Mouse (Mus musculus): ENCODE measurements at regions not wholly inside any gene's neighbourhood (a gene's known extent, or its start where the extent isn't known, plus 50 kb on each side); places are given as distances from the start of the nearest gene placed in this dataset.

- peak; percentile 83 for ATAC-seq
- H3K36me3 ChIP-seq (ENCODE audit: control insufficient read depth, insufficient read depth, low read length), result no peaks in the 10 kb centered on the region
These were observed 288.2 kb upstream of the Myt1l start for GRCm38 (mm10) chr12:29239975-29240374.

GRCm38 (mm10) chr12:29243087-29243486, 285.1 kb upstream of the Myt1l start:
- 68% methylated on average over 5 of the region's 5 CpGs for WGBS
- no peak for ATAC-seq
- H3K27ac ChIP-seq (ENCODE audit: low read length), result no peak overlapping the region

More at GRCm38 (mm10) chr12:29239975-29240374, 288.2 kb upstream of the Myt1l start:
- H3K9ac ChIP-seq (ENCODE audit: low read depth, low read length), result no peak overlapping the region
- 15% methylated on average over 5 of the region's 5 CpGs for WGBS
- H3K4me1 ChIP-seq (ENCODE audit: control insufficient read depth, insufficient read depth, low read length), result no peaks in the 10 kb centered on the region; the same call in 1 of the 2 replicates
- H3K27me3 ChIP-seq (replicated peaks; ENCODE audit: control insufficient read depth, insufficient read depth, low read length), result no peaks in the 10 kb centered on the region
- no peak overlapping the region for H3K27ac ChIP-seq (ENCODE audit: low read length)
- H3K9me3 ChIP-seq (ENCODE audit: control insufficient read depth, low read length), result no peaks in the 10 kb centered on the region
- H3K4me2 ChIP-seq (ENCODE audit: low read depth, low read length), result no peak overlapping the region
- no peak overlapping the region for H3K4me3 ChIP-seq (ENCODE audit: low read length)

GRCm38 (mm10) chr12:29246041-29246440, 282.1 kb upstream of the Myt1l start:
- Histone ChIP-seq H3K4me1 (ENCODE audit: control insufficient read depth, insufficient read depth, low read length) (no peaks in the 10 kb centered on the region), H3K9ac (ENCODE audit: low read depth, low read length) (no peak overlapping the region), H3K4me3 (ENCODE audit: low read length) (no peak overlapping the region), H3K9me3 (ENCODE audit: control insufficient read depth, low read length) (no peaks in the 10 kb centered on the region), H3K27ac (ENCODE audit: low read length) (no peak overlapping the region), H3K36me3 (ENCODE audit: control insufficient read depth, insufficient read depth, low read length) (no peaks in the 10 kb centered on the region), H3K4me2 (ENCODE audit: low read depth, low read length) (no peak overlapping the region), H3K27me3 (replicated peaks; ENCODE audit: control insufficient read depth, insufficient read depth, low read length) (no peaks in the 10 kb centered on the region)
- ATAC-seq, result no peak
- 42% methylated on average over 3 of the region's 3 CpGs for WGBS

More at GRCm38 (mm10) chr12:29243087-29243486, 285.1 kb upstream of the Myt1l start:
- Histone ChIP-seq H3K27me3 (replicated peaks; ENCODE audit: control insufficient read depth, insufficient read depth, low read length) (no peaks in the 10 kb centered on the region), H3K4me1 (ENCODE audit: control insufficient read depth, insufficient read depth, low read length) (no peaks in the 10 kb centered on the region; the same call in 1 of the 2 replicates), H3K4me2 (ENCODE audit: low read depth, low read length) (no peak overlapping the region), H3K9ac (ENCODE audit: low read depth, low read length) (no peak overlapping the region), H3K9me3 (ENCODE audit: control insufficient read depth, low read length) (no peaks in the 10 kb centered on the region), H3K4me3 (ENCODE audit: low read length) (no peak overlapping the region), H3K36me3 (ENCODE audit: control insufficient read depth, insufficient read depth, low read length) (no peaks in the 10 kb centered on the region)

GRCm38 (mm10) chr12:29247356-29247755, 280.8 kb upstream of the Myt1l start:
- ATAC-seq, result peak; percentile 59; the same call in 1 of the 2 replicates
- Histone ChIP-seq H3K9ac (ENCODE audit: low read depth, low read length) (no peak overlapping the region), H3K9me3 (ENCODE audit: control insufficient read depth, low read length) (no peaks in the 10 kb centered on the region), H3K27me3 (replicated peaks; ENCODE audit: control insufficient read depth, insufficient read depth, low read length) (no peaks in the 10 kb centered on the region), H3K36me3 (ENCODE audit: control insufficient read depth, insufficient read depth, low read length) (no peaks in the 10 kb centered on the region), H3K4me3 (ENCODE audit: low read length) (no peak overlapping the region), H3K27ac (ENCODE audit: low read length) (no peak overlapping the region), H3K4me1 (ENCODE audit: control insufficient read depth, insufficient read depth, low read length) (no peaks in the 10 kb centered on the region), H3K4me2 (ENCODE audit: low read depth, low read length) (no peak overlapping the region)
- WGBS, result 34% methylated on average over 5 of the region's 5 CpGs

- Histone ChIP-seq H3K9me3 (ENCODE audit: control insufficient read depth, low read length) (no peaks in the 10 kb centered on the region), H3K9ac (ENCODE audit: low read depth, low read length) (no peak overlapping the region), H3K4me3 (ENCODE audit: low read length) (no peak overlapping the region), H3K27ac (ENCODE audit: low read length) (no peak overlapping the region), H3K36me3 (ENCODE audit: control insufficient read depth, insufficient read depth, low read length) (no peaks in the 10 kb centered on the region), H3K27me3 (replicated peaks; ENCODE audit: control insufficient read depth, insufficient read depth, low read length) (no peaks in the 10 kb centered on the region), H3K4me1 (ENCODE audit: control insufficient read depth, insufficient read depth, low read length) (no peaks in the 10 kb centered on the region), H3K4me2 (ENCODE audit: low read depth, low read length) (no peak overlapping the region)
- ATAC-seq, result no peak
- 88% methylated on average over 10 of the region's 10 CpGs for WGBS
These were observed 279.7 kb upstream of the Myt1l start for GRCm38 (mm10) chr12:29248459-29248858.

- WGBS, result 88% methylated on average over 4 of the region's 4 CpGs
- no peaks in the 10 kb centered on the region for H3K27me3 ChIP-seq (replicated peaks; ENCODE audit: control insufficient read depth, insufficient read depth, low read length)
- no peak overlapping the region for H3K9ac ChIP-seq (ENCODE audit: low read depth, low read length)
- H3K4me3 ChIP-seq (ENCODE audit: low read length), result no peak overlapping the region
- H3K4me2 ChIP-seq (ENCODE audit: low read depth, low read length), result no peak overlapping the region
- H3K36me3 ChIP-seq (ENCODE audit: control insufficient read depth, insufficient read depth, low read length), result no peaks in the 10 kb centered on the region
- H3K9me3 ChIP-seq (ENCODE audit: control insufficient read depth, low read length), result no peaks in the 10 kb centered on the region
- H3K4me1 ChIP-seq (ENCODE audit: control insufficient read depth, insufficient read depth, low read length), result peaks cover 3% of the 10 kb centered on the region
- H3K27ac ChIP-seq (ENCODE audit: low read length), result no peak overlapping the region
- no peak for ATAC-seq
These were observed 272.1 kb upstream of the Myt1l start for GRCm38 (mm10) chr12:29256103-29256502.

GRCm38 (mm10) chr12:29257011-29257734, 271.0 kb upstream of the Myt1l start:
- Histone ChIP-seq H3K4me3 (ENCODE audit: low read length) (no peak overlapping the region), H3K4me2 (ENCODE audit: low read depth, low read length) (no peak overlapping the region), H3K4me1 (ENCODE audit: control insufficient read depth, insufficient read depth, low read length) (peaks cover 3% of the 10 kb centered on the region), H3K9me3 (ENCODE audit: control insufficient read depth, low read length) (no peaks in the 10 kb centered on the region), H3K36me3 (ENCODE audit: control insufficient read depth, insufficient read depth, low read length) (no peaks in the 10 kb centered on the region), H3K27me3 (replicated peaks; ENCODE audit: control insufficient read depth, insufficient read depth, low read length) (no peaks in the 10 kb centered on the region), H3K9ac (ENCODE audit: low read depth, low read length) (no peak overlapping the region), H3K27ac (ENCODE audit: low read length) (no peak overlapping the region)
- ATAC-seq, result 0 out of 2 replicates have a peak, but pooled peaks have one; percentile 23
- WGBS, result 35% methylated on average over 7 of the region's 7 CpGs

GRCm38 (mm10) chr12:29257735-29258547, 270.2 kb upstream of the Myt1l start:
- Histone ChIP-seq H3K4me3 (ENCODE audit: low read length) (no peak overlapping the region), H3K9ac (ENCODE audit: low read depth, low read length) (no peak overlapping the region), H3K4me1 (ENCODE audit: control insufficient read depth, insufficient read depth, low read length) (peaks cover 3% of the 10 kb centered on the region), H3K36me3 (ENCODE audit: control insufficient read depth, insufficient read depth, low read length) (no peaks in the 10 kb centered on the region), H3K9me3 (ENCODE audit: control insufficient read depth, low read length) (no peaks in the 10 kb centered on the region), H3K27me3 (replicated peaks; ENCODE audit: control insufficient read depth, insufficient read depth, low read length) (no peaks in the 10 kb centered on the region), H3K4me2 (ENCODE audit: low read depth, low read length) (peak overlapping the region; percentile 13; the same call in 1 of the 2 replicates), H3K27ac (ENCODE audit: low read length) (no peak overlapping the region)
- ATAC-seq, result peak; percentile 72; the same call in 1 of the 2 replicates
- WGBS, result 25% methylated on average over 16 of the region's 16 CpGs

GRCm38 (mm10) chr12:29258548-29258874, 269.7 kb upstream of the Myt1l start:
- ATAC-seq, result no peak; the same call in 1 of the 2 replicates
- no peak overlapping the region for H3K9ac ChIP-seq (ENCODE audit: low read depth, low read length)
- H3K4me1 ChIP-seq (ENCODE audit: control insufficient read depth, insufficient read depth, low read length), result peaks cover 3% of the 10 kb centered on the region
- H3K27me3 ChIP-seq (replicated peaks; ENCODE audit: control insufficient read depth, insufficient read depth, low read length), result no peaks in the 10 kb centered on the region
- no peak overlapping the region for H3K4me3 ChIP-seq (ENCODE audit: low read length)
- H3K9me3 ChIP-seq (ENCODE audit: control insufficient read depth, low read length), result no peaks in the 10 kb centered on the region
- H3K4me2 ChIP-seq (ENCODE audit: low read depth, low read length), result 0 out of 2 replicates have a peak overlapping the region, but pooled peaks have one; percentile 13
- no peaks in the 10 kb centered on the region for H3K36me3 ChIP-seq (ENCODE audit: control insufficient read depth, insufficient read depth, low read length)
- H3K27ac ChIP-seq (ENCODE audit: low read length), result no peak overlapping the region
